Mouse (Mus musculus) urinary bladder, postnatal 4 days (tissue): ENCODE measurements around the gene Itgb2l.

Experiments used
- DNase-seq, 2 experiments: peaks; one replicate each; pipeline ENCODE4 v3.0.0; 2021 to 2022; ENCODE audit warnings: low spot score in 2 of 2

The Itgb2l gene

DNA sequence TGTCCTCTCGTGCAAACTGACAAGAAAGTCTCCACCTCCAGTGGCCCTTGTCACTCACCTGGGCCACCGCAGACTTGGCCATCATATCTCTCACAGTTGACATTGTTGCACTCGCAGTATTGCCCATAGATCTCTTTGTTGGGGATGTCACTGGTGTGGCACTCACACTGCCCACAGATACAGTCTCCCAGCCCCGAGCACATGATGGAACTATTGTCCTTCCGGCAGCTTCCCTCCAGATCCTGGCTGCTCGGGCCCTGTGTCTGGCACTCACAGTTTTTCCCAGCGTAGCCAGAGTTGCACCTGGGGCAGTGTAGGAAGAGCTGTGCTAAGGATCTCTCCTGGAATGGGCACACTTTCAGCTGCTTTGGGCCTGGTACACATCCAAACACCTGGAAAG, 16.7 kb downstream of the Itgb2l start:
- peak; percentile 13 to 53 for DNase-seq

DNA sequence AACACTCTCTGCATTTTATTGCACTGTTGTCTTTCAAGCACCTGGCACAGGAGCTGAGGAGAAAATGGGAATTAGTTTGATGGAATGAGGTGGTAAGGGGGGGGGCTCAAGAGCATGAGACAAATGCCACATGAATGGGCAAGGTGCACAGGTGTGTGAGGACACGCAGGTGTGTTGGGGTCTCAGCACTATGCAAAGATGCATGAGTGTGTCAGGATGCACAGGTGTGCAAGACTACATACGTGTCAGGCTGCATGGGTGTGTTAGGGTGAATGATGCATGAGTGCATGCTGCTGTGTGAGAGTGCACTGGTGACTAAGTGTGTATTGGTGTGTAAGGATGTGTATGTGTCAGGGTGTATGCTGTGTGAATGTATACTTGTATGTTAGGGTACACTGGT, 18.4 kb downstream of the Itgb2l start:
- peak in 1 of 2 experiments; percentile 33 for DNase-seq

DNA sequence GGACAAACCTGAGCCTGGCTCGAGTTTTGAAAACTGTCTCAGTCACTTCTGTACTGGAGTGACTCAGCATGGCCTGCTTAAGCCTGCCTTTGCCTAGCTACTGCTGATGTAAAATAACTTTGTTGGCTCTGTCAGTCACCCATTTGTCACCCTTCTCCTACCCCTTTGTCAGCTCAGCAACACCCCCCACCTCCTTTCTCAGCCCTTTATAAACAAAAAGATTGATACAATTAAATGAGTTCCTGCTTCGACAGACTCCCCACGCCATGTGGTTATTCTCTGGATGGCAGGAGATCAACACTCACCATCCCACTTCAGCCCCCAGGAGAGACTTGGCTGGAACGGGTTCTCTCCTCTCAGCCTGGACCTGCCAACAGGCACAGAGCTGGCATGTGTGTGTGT, 35.4 kb downstream of the Itgb2l start:
- DNase-seq = no peak

DNA sequence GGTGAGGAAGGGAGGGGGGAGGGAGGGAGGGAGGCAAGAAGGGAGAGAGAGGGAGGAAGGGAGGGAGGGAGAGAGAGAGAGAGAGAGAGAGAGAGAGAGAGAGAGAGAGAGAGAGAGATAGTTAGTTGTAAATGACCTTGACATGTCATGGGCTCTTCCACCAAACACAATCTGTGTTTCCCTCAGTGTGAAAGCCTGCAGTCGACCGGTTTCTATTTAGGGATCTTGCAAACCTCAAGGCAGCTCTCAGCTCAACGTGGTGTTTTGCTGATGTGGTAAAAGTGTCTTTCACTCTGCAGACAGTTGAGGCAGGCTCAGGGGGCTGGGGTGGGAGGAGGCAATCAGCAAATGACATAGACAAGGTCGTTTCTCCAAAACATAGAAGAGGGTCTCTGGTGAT, 37.1 kb downstream of the Itgb2l start:
- DNase-seq = no peak

DNA sequence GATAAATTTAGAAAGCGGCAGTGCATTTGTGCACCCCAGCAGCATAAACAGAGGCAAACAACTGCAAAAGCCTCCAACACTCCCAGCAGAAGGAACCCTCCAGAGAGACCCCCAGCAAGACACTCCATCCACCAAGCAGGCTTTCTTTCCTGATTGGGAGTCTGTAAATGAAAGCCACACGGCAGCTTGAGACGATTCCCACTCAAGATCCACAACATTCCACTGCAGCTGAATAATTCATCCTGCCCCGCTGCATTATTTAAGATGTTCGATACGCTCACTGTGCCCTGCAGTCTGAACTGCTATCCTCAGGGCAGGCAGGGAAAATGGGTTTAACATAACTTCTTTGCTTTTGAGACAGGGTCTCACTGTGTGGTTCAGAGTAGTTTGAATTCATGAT, 41.1 kb downstream of the Itgb2l start:
- DNase-seq = no peak

DNA sequence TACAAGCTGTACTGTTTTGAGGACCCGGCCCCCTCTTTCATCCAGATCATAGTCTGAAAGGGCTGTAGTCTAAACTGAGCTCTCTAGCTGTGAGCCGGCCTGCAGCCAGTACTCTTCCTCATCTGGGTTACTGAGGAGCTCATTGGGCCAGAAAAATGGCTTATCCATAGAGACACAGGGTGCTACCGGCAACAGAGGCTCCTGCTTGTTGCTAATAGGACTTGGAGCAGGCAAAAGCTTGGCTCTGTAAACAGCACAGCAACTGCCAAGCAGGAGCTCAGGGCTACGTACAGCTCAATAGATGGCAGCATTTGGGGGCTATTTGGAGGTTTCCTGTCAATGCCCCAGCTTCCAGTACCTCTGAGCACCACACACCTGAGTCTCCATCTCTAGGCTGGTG, 43.4 kb downstream of the Itgb2l start:
- DNase-seq = no peak

DNA sequence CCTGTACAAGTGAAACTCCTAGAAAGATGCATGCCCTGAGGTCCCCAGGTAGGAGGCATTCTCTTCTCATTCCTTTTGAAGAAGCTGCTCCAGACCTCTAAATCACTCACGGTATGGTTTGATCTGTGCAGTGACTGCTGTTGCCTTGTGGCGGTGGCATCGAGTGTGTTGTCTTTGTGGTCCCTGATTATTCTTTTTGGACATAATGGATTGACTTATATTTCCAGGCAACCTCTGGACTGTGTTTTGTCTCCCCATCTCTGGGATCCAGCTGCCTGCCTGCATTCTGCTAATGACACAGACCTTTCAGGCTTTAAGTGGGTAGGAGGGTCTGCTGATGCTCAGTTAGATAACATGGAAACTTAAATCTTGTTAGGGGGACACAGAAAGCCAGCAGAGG, 44.6 kb downstream of the Itgb2l start:
- DNase-seq = no peak

DNA sequence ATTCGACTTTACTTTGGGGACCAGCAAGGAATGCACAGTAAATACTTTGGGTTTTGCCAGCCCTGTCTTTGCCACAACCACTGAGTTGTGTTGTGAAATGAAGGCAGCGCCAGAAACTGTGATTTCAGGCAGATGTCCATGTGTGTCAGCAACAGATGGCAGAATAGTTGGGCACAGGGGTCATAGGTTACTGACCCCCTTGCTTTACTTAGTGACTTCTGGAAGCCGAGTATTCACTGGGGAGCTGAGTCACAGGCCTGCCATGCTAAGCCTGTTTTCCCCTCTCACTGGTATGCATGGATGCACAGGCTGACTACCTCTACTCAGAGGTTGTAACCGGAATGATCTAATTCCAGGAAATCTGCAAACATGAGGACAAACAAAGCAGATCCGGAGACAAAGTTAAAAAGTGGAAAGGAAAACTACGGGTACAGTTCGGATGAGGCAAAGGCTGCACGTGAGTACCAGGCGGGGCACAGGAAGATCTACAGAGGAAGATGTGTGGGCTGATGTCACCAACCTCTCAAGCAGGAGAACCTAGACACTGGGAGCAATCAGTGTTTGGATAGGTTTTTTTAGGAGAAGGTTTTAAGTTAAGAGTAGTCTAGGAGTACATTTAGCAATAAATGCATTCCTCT, 47.3 kb downstream of the Itgb2l start:
- DNase-seq = no peak

DNA sequence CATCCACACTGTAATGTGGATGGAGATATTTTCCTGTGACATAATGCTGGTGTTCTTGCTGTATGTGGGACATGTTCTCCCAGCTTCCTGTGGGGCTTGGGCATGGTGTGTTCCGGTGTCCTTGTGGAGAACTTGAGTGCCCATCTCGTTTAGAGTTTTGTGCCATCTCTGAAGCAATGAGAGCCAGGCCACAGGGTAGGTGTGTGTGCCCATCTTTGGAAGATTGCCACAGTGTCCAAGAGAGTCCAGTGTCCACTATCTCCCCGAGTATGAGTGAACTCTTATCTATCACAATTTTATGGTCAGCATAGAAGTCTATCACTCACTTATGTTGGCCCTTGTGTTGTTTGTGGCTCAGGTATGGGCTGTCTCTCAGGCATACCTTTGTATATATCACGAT, 47.9 kb downstream of the Itgb2l start:
- no peak for DNase-seq

DNA sequence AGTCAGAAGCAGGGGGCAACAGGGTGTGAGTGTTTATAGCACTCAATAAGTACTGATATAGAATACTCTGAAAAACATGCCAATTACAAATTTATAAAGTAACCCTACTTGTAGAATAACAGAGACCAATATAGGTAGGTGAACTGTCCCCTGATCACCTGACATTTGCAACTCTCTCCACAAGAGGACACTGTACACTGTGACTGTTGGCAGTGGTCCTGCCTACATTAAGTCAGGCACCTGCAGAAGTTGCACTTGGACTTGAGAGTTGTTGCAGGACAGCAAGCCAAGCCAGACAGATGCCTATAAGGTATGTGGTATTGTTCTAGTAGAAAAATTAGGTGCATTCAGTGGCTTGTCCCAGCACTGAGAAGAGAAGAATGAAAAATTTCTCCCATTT, 52.3 kb downstream of the Itgb2l start:
- DNase-seq = no peak

DNA sequence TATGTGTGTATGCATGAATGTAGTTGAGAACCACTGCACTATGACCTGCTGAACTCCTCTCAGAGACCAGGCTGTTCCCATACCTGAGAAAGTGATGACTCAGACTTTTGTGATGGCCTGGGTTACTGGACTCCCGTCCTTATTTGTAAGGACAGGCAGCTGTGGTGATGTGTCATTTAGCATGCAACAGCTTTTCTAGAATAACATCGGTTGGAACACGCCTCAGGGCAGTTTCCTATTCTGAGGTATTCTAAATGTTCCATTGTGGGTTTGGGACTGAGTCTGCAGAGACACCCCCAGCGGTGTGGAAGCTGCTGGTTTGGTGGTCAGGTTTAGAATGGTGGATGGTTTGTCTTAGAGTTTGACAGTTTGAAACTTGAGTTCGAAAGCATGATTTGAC, 54.9 kb downstream of the Itgb2l start:
- no peak for DNase-seq

DNA sequence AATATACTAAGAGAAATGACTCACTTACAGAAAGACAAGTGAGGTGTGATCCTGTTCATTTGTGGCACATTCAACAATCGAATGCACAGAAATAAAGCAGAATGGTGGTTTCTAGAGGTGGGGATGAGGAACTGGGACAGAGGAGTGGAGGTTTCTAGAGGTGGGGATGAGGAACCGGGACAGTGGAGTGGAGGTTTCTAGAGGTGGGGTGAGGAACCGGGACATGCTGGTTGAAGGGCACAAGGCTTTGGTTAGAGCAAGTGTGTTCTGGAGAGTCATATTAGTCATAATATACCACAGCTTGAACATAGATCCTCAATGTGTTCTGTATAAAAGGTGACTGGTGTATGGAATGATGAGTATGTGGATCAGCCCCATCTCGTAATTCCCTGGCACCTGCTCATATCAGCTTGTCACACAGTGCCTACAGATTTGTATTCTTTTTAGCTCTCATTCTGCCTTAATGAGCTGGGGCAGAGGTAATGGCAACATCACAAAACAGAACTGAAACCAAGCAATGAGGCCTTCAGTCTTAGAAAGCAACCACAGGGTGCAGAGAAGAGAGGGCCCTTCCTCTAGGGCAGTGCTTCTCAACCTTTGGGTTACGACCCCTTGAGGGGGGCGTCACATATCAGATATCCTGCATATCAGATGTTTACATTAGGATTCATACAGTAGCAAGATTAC, 55.6 kb downstream of the Itgb2l start:
- no peak for DNase-seq

DNA sequence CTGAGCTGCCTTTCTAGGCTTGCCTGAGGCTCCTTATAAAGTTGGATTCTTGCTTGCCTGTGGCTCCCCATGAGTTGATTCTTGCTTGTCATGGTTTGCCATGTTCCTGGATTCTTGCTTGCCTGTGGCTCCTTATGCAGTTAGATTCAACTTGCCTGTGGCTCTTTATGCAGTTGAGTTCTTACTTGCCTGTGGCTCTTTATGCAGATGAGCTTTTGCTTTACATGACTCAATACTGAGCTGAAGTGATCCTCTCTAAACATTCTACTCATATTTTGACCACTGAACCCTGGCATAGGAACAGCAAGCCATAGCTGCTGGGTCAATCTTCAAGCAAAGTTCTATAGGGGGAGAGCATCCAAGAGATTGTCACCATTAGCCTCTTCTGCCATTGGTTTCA, 58.7 kb downstream of the Itgb2l start:
- DNase-seq = no peak

DNA sequence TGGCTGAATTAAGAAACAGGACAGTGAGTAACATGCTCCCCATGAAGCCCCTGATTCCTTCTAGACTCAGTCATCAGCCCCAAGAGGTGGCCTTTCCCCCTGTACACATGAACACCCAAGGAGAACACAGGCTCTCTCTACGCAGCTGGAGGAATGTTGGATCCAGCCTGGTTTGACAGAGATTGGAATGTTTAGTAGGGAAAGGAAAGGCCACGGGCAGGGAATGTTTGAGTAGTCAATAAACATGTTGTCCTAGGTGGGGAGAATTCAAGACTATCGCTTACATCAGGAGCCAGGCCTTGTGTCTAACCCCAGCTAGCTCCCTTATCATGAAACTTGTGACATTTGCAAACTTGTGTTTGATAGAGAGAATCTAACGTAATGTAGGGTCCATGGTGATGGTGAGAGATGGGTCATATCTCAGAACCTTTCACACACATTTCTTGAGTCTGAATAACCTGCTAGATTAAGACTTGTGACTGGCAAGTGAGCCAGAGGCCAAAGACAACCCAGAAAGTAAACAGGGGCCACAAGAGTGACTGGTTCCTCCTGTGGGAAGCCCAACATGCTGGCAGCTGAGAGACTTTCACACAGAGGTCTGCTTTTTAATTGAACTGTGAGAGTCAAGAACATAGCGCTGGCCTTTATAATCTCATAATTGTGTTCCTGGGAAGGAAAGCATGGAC, 60.8 kb downstream of the Itgb2l start:
- DNase-seq = no peak

DNA sequence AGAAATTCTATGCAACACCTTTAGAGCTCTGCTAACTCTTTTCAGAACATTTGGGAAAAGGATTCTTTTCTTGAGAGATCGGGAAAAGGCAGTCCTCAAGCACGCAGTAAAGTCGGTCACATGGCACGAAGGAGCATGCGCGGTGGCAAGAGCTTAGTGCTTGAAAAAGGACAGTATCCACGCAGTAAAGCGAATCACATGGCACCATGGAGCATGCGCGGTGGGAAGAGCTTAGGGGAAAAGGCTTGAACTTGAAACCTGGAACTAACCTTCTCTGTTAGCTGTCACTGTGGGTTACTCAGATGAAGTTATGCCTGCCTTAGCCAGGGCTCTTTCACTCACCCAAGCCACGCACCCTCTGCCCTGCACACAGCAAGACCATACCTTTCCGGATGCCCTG, 62.0 kb downstream of the Itgb2l start:
- peak in 1 of 2 experiments; percentile 51 for DNase-seq

DNA sequence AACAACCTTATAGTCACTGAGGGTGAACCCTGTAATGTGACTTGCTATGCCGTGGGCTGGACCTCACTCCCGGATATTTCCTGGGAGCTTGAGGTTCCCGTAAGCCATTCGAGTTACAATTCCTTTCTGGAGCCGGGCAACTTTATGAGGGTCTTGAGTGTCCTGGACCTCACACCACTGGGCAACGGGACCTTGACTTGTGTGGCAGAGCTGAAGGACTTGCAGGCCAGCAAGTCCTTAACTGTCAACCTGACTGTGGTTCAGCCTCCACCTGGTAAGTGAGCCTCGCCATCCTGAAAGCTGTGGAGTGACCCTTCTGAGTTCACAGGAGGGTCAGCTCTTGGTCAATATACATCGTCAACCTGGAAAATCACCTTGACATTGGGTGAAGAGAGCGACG, 65.3 kb downstream of the Itgb2l start:
- DNase-seq = peak in 1 of 2 experiments; percentile 56

DNA sequence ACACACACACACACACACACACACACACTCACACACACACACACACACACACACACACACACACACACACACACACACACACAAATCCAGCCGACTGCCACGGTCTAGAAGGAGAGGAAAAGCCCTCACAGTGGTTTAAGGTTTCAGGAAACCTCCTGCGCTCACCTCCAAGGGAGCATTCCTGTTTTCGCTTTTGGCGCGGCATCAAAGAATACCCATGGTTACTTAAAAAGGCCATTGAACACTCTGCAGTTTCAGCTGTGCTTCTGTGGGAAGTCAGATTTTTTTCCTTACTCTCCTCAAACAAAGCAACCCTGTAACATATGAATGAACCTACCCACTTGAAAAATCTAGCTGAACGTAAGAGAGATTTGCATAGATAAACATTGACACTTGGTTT, 67.1 kb downstream of the Itgb2l start:
- peak in 1 of 2 experiments; percentile 59 for DNase-seq

DNA sequence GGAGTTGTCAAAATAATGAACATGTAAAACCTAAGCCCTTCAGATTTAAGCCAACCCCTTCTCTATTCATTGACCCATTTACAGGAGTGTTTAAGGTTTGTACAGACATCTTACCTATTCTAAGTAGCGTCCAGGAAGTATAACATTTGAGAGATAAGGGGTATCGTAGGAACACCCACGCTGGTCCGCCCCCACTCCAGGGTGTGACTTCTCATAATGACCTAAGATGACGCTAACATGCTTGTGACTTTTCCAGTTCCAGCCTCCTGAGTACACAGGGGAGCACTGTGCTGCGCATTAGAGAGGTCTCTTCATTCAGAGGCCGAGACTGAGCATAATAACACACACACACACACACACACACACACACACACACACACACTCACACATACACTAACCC, 67.9 kb downstream of the Itgb2l start:
- DNase-seq = no peak

DNA sequence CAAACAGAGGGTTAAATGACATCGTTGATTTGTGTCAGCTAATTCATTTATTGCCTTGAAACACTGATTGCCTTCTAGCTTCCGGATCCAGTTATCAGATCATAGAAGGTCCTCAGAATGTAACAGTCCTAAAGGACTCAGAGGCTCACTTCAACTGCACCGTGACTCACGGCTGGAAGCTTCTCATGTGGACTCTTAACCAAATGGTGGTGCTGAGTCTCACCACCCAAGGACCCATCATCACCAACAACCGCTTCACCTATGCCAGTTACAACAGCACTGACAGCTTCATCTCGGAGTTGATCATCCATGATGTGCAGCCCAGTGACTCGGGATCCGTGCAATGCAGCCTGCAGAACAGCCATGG, 70.7 kb downstream of the Itgb2l start:
- no peak for DNase-seq
